Mouse (Mus musculus): ENCODE results near the gene Gm12216. TPM values are rescaled to one million over a fixed set of nuclear protein-coding genes. Genes with fewer than 3 reads are reported as not detected.
"Not testable (repeated sequence)": the region's sequence is repeated elsewhere in the genome, so short reads cannot be mapped to it uniquely, and the experiment has no call there.

The Gm12216 gene
- total RNA-seq, 4 experiments from 2014 or later, result 6.0 to 12.4 (median 8.1) TPM

DNA sequence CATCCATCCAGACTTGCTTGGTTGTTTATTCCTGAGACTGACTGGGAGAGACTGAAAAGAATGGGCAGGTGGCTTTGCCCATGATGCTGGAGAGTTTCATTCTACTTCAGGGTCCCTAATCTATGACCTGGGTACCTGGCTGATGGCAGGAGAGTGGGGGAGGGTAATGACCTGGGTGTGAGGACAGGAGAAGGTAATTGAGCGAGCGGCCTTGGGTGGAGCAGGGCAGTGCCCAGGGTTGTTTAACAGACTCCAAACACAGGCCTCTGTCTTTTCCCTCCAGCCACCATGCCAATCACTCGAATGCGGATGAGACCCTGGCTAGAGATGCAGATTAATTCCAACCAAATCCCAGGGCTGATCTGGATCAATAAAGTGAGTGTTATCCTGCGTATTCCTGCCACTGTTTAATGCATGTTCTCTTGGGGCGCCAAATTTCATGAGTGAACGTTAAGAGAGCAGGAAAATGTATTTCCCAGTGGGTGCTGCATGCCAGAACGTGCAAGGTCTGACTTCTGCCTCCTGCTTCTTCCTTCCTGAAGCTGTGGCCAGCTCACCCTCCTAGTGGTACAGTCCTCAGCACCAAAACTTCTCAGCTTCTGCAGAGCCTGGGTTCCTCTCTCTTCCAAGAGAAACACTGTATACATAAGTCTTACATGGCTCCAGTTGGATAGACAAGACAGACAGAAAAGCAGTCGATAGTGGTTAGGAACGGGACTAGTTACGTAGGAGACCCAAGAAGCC is 87.9 kb downstream of the Gm12216 start:
- no peak for DNase-seq (ENCODE audit: low spot score in 2 of 2)

DNA sequence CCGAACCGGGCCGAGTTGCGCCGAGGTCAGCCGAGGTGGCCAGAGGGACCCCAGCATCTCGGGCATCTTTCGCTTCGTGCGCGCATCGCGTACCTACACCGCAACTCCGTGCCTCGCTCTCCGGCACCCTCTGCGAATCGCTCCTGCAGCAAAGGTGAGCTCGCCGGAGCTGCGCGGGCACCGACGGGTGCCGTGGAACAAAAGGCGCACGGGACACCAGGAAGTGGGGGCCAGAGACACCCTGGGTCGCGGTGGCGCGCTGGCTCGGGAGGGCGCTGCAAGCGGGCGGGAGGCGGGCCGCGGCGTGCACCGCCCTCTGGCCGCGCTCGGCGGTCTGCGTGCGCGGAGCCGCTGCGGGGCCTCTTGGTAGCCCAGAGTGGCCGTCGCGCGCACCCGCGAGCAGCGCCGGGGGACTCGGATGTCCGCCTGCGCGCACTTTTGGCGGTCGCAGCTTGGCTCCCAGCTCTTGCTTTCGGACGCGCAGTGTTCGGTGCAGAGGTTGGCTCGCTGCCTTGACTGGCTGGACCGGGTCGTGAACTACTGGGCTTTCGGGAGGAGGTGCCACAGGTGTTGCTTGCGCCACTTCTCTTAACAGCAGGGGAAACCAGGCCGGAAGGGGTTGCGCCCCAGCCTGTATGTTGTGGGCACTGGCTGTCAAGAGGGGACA is 88.8 kb downstream of the Gm12216 start:
- DNase-seq (ENCODE audit: low spot score in 2 of 2), result peak in 1 of 2 experiments; percentile 44

DNA sequence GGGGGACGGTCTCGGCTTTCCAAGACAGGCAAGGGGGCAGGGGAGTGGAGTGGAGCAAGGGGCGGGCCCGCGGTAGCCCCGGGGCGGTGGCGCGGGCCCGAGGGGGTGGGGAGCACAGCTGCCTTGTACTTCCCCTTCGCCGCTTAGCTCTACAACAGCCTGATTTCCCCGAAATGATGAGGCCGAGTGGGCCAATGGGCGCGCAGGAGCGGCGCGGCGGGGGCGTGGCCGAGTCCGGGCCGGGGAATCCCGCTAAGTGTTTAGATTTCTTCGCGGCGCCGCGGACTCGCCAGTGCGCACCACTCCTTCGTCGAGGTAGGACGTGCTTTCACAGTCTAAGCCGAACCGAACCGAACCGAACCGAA is 89.3 kb downstream of the Gm12216 start, which contains the start of gene Irf1:
Gene Irf1 (plus strand): TSS at position 255 of the 365 bp plus-strand sequence.
- DNase-seq (ENCODE audit: low spot score in 2 of 2), result peak; percentile 75 to 79

DNA sequence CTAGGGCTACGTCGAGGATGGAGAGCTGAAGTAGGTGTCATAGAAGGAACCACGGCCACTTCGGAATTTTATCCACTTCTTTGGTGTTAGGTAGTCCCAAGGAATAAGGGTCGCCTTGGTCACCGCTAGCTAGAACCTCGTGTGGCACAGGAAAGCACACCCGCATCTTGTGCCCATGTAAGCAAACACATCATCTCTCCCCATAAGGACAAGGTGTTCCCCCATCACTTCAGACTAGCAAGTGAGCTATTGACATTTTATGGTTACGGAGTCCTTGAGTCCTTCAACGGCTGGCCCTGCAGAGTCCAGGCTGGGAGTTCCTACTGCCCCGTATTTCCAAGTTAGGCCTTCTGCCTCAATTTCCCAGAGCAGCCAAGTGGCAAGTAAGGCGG is 89.9 kb downstream of the Gm12216 start:
- no peak for DNase-seq (ENCODE audit: low spot score in 2 of 2)

DNA sequence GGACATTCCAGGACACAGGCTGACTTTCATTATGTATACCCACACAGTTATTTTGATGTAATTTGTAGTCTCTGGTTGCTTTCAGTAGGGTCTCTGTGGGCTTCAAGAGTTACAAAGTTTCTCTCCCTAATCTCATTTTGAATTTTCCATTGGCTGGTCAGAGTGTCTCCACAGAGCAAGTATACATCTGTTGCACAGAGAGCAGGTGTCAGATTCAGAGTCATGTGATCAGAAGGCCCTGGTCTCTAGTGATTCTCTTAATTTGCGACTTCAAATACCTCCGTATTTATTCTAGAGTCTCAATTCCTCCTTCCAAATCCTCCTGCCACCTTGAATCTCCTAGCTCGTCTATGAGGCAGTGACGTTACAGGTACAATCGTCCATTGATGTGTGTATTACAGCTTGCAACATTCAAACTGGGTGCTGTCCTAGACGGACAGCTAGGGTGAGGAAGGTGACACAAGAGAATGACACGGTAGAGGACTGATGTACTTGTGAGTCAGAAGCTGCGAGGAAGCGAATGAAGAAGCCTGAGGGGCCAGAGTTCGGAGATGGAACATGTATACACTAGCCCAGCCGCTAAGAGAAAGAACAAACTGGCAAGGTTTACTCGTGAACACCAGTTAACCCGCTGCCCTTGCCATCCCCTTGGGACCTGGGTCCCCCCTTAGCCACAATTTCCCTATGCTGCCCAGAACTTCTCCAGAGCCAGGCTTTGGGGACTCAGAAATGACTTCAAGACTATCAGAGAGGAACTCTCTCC is 90.5 kb downstream of the Gm12216 start:
- DNase-seq (ENCODE audit: low spot score in 2 of 2), result no peak

DNA sequence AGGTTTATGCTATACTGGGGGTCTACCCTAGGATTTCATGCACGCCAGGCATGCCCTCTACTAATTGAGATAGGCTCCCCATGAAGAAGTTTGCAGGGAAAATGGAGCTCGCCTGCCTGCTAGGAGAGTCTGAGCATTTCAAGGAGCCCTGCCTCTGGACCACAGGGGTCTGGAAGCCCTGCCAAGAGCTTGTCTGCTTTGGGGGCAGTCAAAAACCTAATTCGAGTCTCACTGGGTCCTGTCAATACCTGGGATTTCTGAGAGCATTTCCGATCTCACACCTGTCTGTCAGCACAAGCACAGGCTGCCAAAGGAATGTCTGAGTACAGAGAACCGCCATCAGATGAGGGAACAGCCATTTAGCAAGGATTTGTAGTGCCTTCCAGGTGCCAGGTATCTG is 94.5 kb downstream of the Gm12216 start:
- DNase-seq (ENCODE audit: low spot score in 2 of 2), result no peak

DNA sequence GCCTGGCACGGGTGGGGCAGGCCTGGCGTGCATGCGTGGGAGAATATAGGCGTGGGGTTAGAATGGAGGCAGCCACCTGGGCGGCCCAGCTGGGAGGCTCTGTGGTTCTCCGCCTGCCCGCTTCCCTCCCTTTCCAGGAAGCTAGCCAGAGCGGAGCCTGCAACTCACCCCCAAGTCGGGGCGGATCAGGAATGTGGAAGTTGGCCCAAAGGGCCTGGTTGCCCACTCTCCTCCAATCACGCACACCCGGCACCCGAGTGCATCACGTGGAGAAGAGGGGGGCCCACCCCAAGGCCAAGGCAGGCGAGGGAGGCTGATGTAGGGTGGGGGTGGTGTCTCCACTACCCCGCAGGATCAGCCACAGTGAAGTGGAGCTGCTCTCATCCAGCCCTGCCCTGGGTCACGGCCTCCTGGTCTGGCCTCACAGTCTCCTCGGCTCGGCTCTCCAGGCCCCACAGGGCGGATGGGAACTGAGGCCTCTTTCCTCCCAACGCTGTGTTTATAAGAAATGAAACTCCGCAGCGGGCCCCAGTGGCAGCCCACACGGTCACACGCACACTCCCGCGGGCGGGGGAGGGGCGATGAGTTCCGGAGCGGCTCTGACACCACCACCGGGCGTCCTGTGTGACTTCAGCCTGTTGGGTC is 95.4 kb downstream of the Gm12216 start:
- DNase-seq (ENCODE audit: low spot score in 2 of 2), result peak; percentile 72

DNA sequence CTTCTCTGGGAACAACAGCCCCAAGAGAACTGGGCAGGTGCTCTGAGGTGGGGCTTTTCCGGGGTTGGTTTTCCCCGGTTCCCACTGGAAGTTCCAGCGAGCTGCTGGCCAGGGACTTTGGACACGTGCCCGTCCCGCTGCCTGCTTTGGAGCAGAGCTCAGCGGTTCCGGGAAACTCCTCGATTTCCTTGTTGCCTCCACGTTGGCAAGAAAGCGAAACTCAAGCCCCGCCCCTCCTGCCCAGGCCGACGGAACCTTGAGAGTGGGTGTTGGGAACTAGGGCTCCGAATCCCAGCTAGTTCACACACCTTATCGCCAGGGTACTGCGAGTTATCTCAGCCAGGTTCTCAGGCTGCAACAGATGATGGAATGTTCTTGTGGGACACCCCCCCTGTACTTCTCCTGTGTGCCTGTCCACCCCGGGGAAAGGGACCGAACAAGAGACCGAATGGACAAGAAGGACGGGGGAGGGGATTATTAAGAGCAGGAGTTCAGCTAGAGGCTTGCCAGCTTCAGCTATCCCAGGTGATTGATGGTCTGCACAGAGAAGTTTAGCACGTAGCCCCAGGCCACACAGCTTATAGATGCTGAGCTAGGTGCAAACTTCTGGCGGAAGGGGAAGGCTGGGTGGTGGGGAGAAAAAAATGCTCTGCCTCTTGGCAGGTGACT is 96.1 kb downstream of the Gm12216 start:
- DNase-seq (ENCODE audit: low spot score in 2 of 2), result no peak

DNA sequence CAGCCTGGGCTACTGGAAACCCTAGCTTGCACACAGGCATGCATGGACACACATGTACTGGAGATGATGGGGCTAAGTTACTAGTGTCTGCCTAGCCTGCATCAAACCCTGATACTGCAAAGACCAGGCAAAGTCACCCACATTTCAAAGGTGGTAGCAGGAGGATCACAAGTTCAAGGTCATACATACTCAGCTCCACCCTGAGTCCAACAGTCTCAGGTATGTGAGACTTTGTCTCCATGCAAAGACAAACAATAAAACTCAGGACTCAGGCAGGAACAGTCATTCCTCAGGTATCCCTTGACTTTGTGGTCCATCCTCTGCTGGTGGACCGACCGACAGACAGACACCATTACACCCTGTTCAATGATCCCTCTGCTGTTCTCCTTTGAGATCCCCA is 96.6 kb downstream of the Gm12216 start:
- DNase-seq (ENCODE audit: low spot score in 2 of 2), result no peak

DNA sequence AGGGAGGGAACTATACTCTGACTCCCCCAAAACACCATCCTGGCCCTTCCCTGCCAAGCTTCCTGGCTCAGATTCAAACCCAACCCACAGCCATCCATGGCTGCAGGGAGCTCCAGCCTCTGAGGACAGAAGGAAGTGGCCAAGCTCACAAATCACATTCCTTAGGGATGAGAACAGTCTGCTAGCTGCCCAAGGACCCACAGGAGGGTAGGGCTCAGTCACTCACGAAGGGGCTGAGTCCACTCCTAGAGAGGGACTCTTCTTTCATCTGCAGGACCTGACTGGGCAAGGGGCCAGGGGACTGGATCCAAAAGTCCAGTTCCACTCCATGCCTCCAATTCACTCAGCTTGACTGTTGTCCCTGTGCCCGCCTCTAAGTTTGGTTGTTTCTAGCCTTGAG is 97.2 kb downstream of the Gm12216 start:
- no peak for DNase-seq (ENCODE audit: low spot score in 2 of 2)

DNA sequence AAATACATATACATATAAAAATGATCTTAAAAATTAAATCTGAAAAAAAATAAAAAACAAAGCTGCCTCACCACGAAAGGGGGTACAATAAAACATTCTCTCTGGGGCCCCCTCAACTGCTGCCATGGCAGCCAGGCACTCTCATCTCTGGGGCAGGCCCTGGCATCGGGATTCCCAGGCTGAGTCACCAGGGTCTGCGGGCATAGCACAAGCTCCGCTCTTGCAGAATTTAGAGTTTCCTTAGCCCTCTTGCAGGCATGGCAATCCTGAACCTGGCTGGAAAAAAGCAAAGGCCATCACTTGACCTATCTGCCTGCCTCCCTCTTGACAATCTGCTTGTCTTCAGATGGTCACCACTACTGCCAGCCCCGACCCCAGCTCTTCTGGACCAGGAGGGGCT is 97.8 kb downstream of the Gm12216 start:
- no peak for DNase-seq (ENCODE audit: low spot score in 2 of 2)

DNA sequence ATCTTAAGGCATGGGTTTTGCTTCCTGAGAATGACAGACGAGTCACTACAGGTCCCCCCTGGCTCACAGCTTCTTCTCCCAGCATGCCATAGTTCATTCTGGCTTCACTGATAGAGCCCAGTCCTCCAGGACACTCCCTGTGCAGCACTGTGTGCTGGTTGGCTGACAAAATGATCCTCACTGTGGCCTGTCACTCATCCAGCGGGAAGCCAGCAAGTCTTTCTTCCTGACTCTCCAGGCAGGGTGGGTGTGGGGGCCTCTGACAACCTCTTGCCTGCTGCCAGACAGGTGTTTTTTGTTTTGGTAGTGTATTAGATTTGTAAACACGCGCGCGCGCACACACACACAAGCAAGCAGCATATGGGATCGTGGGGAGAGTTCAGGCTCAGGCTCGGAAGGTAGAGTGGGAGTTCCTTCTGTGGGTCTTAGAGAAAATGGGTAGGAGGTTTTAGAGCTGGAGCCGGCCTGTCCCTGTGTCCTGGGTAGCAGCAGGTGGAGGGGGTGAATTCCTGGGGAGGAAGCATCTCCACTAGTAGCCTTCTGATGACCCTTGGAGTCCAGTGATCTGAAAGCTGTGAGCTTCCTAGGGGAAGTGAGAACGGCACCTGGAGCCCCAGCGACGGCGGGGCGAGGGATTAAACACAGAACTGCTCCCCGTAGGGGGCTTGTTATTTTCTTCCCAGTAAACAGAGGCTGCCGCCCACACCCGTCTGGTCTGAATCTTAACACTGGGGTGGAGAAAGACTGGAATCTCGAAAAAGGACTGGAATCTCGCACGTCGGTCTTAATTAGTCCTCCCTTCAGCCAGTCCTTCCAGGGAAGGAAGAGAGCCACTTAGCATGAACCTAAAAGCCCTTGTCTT is 99.3 kb downstream of the Gm12216 start:
- no peak for DNase-seq (ENCODE audit: low spot score in 2 of 2)

DNA sequence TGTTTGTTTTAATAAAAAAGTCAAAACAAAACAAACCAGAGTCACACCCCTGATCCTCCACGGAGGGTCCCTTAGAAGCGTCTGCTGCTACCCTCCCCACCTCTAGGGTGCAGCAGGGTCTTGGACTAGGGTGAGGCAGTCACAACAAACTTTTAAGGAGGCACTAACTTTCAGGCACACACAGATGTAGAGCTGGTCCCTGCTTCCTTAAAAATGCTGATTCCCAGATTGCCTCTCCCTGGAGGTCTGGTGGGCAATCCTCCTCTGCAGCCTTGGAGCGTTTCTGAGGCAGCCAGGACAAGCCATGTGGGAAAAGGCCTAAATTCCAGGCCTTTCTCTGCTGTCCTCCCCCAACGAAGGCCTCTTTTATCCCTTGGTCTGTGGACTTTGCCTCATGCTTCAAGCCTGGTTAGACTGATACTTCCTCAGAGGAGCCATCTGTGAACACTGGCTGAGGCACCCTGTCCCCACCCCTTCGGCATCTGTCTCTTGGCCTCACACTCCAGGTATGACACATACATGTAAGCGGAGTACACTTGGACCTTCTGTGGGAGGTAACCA is 100.2 kb downstream of the Gm12216 start:
- DNase-seq (ENCODE audit: low spot score in 2 of 2), result no peak

DNA sequence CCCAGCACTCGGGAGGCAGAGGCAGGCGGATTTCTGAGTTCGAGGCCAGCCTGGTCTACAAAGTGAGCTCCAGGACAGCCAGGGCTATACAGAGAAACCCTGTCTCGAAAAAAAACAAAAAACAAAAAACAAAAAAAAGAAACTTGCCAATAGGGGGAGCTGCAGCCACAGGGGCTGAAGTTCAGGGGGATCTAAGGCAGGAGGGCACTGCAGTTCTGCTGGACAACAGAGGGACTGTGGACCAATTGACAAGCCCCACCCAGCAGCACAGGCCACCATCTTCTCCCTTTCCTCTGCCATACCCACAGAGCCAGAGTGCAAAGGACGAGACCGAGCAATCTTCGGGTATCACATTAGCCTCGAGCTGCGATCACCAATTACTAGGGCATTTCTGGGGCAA is 101.0 kb downstream of the Gm12216 start:
- not testable (repeated sequence) for DNase-seq (ENCODE audit: low spot score in 2 of 2)

DNA sequence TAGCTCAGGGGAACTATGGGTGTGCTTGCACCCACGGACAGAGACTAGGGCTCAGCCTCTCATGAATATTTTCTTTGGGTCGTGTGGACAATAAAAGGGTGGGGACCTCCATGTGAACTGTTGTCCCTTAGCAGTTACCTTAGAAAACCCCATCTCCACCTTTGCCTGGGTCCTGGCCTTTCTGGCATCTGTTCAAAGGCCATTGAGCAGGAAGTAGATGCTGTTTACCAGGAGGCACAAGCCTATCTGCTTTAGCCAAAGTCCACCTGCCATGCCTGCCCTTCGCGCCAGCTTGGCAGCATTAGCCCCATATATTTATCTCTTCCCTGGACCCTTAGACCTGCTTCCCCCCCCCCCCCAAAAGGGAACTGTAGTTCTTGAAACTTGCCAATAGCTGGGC is 101.4 kb downstream of the Gm12216 start:
- DNase-seq (ENCODE audit: low spot score in 2 of 2), result no peak

DNA sequence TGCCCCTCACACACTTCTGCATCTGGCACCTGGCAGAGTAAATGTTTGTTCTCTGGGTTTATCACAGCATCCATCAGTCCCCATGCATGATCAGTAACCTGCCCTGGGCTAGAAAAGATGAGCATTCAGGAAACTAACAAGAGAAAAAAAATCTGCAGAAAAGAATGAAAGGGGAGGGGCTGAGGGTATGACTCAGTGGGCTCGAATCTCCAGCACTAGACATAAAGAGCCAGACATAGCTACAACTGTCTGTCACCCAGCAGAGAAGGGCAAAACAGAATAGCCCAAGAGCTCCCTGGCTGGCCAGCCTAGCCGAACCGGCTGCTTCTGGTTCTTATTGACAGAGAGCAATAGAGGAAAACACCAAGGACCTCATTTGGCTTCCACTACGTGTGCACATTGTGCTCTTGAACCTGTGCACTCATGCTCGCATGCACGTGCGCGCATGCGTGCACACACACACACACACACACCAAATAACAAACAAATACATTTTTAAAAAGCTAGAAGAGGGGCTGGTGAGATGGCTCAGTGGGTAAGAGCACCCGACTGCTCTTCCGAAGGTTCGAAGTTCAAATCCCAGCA is 104.0 kb downstream of the Gm12216 start:
- DNase-seq (ENCODE audit: low spot score in 2 of 2), result no peak

DNA sequence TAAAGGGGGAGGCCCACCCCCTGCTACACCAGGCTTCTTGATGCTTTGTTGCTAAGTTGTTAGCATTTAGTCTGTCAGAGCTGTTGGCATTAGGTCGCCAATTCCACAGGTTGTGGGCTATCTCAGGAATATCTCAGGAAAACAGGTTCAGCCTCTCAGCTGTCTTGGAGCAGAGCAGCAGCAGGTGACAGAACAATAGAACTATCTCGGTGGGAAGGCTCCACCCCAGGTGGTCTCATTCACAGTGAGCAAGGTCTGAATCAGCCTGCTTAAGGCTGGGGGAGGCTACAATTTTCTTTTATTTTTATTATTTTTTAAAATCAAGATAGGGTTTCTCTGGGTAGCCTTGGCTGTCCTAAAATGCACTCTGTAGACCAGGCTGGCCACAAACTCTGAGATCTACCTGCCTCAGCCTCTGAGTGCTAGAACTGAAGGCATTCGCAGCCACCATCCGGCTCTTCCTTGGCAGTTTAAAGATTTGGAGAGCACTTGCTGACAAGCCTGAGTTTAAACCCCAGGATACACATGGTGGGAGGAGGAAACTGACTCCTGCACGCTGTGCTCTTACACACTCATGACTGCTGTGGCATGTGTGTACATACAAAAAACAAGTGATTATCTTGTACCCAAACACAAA is 109.2 kb downstream of the Gm12216 start:
- DNase-seq (ENCODE audit: low spot score in 2 of 2), result no peak

DNA sequence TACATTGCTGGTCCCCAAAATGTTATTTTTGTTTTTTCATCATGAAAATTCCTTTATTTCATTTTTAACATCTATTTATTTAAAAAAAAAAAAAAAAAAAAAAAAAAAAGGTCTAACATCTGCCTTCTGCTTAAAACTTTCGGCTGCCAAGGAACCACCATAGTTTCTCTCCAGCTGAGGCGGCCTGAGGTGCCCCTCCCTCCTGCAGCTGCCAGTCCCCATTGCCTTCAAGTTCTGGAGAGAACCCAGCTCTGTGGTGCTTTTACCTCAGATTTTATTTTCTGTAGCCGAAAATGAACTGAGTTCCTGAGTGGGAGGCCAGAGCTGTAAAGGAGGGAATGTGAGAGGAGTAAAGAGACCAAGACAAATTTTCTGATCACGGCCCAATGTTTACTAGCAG is 109.8 kb downstream of the Gm12216 start:
- no peak for DNase-seq (ENCODE audit: low spot score in 2 of 2)

DNA sequence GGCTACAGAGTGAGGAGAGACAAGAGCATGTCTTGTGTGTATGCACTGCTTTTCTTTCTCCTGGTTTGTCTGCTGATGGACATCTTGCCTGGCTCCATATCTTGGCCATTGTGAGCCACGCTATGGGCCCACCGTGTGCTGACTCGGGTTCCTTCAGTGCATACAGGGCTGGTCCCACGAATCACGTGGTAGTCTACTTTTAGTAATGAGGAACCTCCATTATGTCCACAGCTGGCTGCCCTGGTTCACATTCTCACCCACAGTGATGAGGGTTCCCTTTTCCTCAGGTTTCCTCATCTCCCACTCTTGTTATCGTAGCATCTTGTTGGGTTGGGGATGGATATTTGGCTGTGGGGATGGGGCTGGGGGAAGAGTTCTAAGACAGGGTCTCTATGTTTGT is 110.4 kb downstream of the Gm12216 start:
- DNase-seq (ENCODE audit: low spot score in 2 of 2), result no peak
